Mouse (Mus musculus) C2C12 (cell line): ENCODE measurements at regions not wholly inside any gene's neighbourhood (a gene's known extent, or its start where the extent isn't known, plus 50 kb on each side); places are given as distances from the start of the nearest gene placed in this dataset.

Experiments
- H3K27me3 ChIP-seq: one replicate; pipeline ENCODE4 v1.6.1; 2011; ENCODE audit not compliant: control insufficient read depth, insufficient read depth, insufficient read length
- H3K36me3 ChIP-seq: one replicate; pipeline ENCODE4 v1.6.1; 2011; ENCODE audit not compliant: control insufficient read depth, insufficient read depth
- H3K4me3 ChIP-seq: one replicate; pipeline ENCODE4 v1.5.1; 2011; ENCODE audit warnings: mild to moderate bottlenecking, control low read depth; ENCODE audit not compliant: poor library complexity, insufficient read depth, severe bottlenecking
- H3K79me2 ChIP-seq: one replicate; pipeline ENCODE4 v1.6.1; 2011; ENCODE audit not compliant: control insufficient read depth, insufficient read depth
- H3K79me3 ChIP-seq: one replicate; pipeline ENCODE4 v1.6.1; 2011; ENCODE audit warnings: low read depth, control low read depth
- H3ac ChIP-seq: one replicate; pipeline ENCODE3; 2011; ENCODE audit warnings: low read depth; ENCODE audit not compliant: control insufficient read depth, insufficient read length
- CEBPB ChIP-seq: IDR thresholded peaks from one replicate; pipeline ENCODE4 v1.6.1; 2011; ENCODE audit warnings: low read depth, mild to moderate bottlenecking, control low read depth, moderate library complexity
- CTCF ChIP-seq: IDR thresholded peaks from one replicate; pipeline ENCODE4 v1.5.1; 2011; ENCODE audit not compliant: control insufficient read depth, insufficient read depth, insufficient read length
- FOSL1 ChIP-seq: IDR thresholded peaks from one replicate; pipeline ENCODE4 v1.8.0; 2011; ENCODE audit warnings: mild to moderate bottlenecking, low read length; ENCODE audit not compliant: poor library complexity, insufficient read depth, severe bottlenecking
- MAX ChIP-seq: IDR thresholded peaks from one replicate; pipeline ENCODE4 v1.6.1; 2011; ENCODE audit warnings: mild to moderate bottlenecking, control low read depth
- MYOD1 ChIP-seq: IDR thresholded peaks from one replicate; pipeline ENCODE4 v1.6.1; 2011; ENCODE audit warnings: low read depth; ENCODE audit not compliant: control insufficient read depth, insufficient read length
- MYOG ChIP-seq: IDR thresholded peaks from one replicate; pipeline ENCODE4 v1.6.1; 2011; ENCODE audit not compliant: control insufficient read depth, insufficient read length; ENCODE audit errors: extremely low read depth
- USF1 ChIP-seq: IDR thresholded peaks from one replicate; pipeline ENCODE4 v1.6.1; 2011; ENCODE audit warnings: low read depth, mild to moderate bottlenecking, control low read depth, moderate library complexity

- H3K79me3 ChIP-seq = no peaks in the 10 kb centered on the region
- H3ac ChIP-seq = no peak overlapping the region
- no peak for TF ChIP-seq USF1
- TF ChIP-seq CTCF = no peak
- TF ChIP-seq MAX = no peak
- no peak for TF ChIP-seq MYOG
- no peak for TF ChIP-seq FOSL1
- no peak for TF ChIP-seq MYOD1
- TF ChIP-seq CEBPB = no peak
- H3K79me2 ChIP-seq = no peaks in the 10 kb centered on the region
- no peak overlapping the region for H3K4me3 ChIP-seq
- H3K36me3 ChIP-seq = no peaks in the 10 kb centered on the region
- no peaks in the 10 kb centered on the region for H3K27me3 ChIP-seq
These were observed 204.2 kb downstream of the Ccser2 start for GRCm38 (mm10) chr14:36764377-36764776.

GRCm38 (mm10) chr14:36756056-36756455, 212.5 kb downstream of the Ccser2 start:
- TF ChIP-seq MYOG (no peak), FOSL1 (no peak), CTCF (no peak), USF1 (no peak), CEBPB (no peak), MAX (no peak), MYOD1 (no peak)
- no peaks in the 10 kb centered on the region for H3K36me3 ChIP-seq
- no peaks in the 10 kb centered on the region for H3K79me3 ChIP-seq
- no peaks in the 10 kb centered on the region for H3K79me2 ChIP-seq
- H3K27me3 ChIP-seq = no peaks in the 10 kb centered on the region
- H3ac ChIP-seq = no peak overlapping the region
- H3K4me3 ChIP-seq = no peak overlapping the region

GRCm38 (mm10) chr14:36748130-36748883, 220.3 kb downstream of the Ccser2 start:
- no peaks in the 10 kb centered on the region for H3K79me3 ChIP-seq
- no peak overlapping the region for H3K4me3 ChIP-seq
- H3ac ChIP-seq = no peak overlapping the region
- no peaks in the 10 kb centered on the region for H3K27me3 ChIP-seq
- no peaks in the 10 kb centered on the region for H3K79me2 ChIP-seq
- no peaks in the 10 kb centered on the region for H3K36me3 ChIP-seq
- TF ChIP-seq CTCF (no peak), CEBPB (no peak), MYOD1 (no peak)

- Histone ChIP-seq H3ac (no peak overlapping the region), H3K4me3 (no peak overlapping the region), H3K79me2 (no peaks in the 10 kb centered on the region), H3K36me3 (no peaks in the 10 kb centered on the region), H3K79me3 (no peaks in the 10 kb centered on the region), H3K27me3 (no peaks in the 10 kb centered on the region)
- TF ChIP-seq FOSL1 (no peak), USF1 (no peak), CEBPB (no peak), CTCF (no peak), MYOD1 (no peak), MAX (no peak), MYOG (no peak)
These were observed 237.5 kb downstream of the Ccser2 start for GRCm38 (mm10) chr14:36731095-36731494.

- TF ChIP-seq MYOD1 (no peak), MYOG (no peak)
- Histone ChIP-seq H3K79me2 (no peaks in the 10 kb centered on the region), H3K4me3 (no peak overlapping the region), H3ac (no peak overlapping the region), H3K36me3 (no peaks in the 10 kb centered on the region), H3K79me3 (no peaks in the 10 kb centered on the region), H3K27me3 (peaks cover 4% of the 10 kb centered on the region)
These were observed 242.5 kb downstream of the Ccser2 start for GRCm38 (mm10) chr14:36726092-36726491.

GRCm38 (mm10) chr14:36715684-36716083, 252.9 kb downstream of the Ccser2 start:
- TF ChIP-seq MYOG (no peak), MYOD1 (no peak), CTCF (no peak), FOSL1 (no peak), USF1 (no peak)
- no peaks in the 10 kb centered on the region for H3K79me2 ChIP-seq
- no peaks in the 10 kb centered on the region for H3K79me3 ChIP-seq
- no peaks in the 10 kb centered on the region for H3K36me3 ChIP-seq
- no peak overlapping the region for H3K4me3 ChIP-seq
- no peak overlapping the region for H3ac ChIP-seq
- no peaks in the 10 kb centered on the region for H3K27me3 ChIP-seq
